Mouse (Mus musculus): ENCODE measurements around the gene Myh15.
A peak's percentile ranks its signal among the peaks of the same experiment; 100 is the strongest.
"Not testable (repeated sequence)": the region's sequence is repeated elsewhere in the genome, so short reads cannot be mapped to it uniquely, and the experiment has no call there.

Gene Myh15

DNA sequence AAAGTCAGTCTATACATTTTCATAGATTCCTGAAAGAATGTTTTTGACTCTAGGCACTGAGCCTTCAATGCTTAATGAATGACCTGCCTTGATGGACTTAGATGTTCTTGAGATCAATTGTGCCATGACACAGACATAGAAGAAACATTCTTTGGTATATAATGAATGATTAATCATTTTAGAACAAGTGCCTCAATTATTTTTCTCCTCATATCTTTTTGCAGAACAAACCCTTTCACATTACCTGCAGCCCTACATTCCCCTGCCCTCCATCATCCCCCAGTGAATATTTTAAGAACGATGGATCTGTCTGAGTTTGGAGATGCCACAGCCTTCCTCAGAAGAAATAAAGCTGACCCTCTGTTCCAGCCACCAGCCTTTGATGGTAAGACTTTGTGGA is at the start of gene Myh15:
Gene Myh15 (plus strand): TSS at position 301 of the 400 bp plus-strand sequence.
- DNase-seq (ENCODE audit: low spot score), result no peak

DNA sequence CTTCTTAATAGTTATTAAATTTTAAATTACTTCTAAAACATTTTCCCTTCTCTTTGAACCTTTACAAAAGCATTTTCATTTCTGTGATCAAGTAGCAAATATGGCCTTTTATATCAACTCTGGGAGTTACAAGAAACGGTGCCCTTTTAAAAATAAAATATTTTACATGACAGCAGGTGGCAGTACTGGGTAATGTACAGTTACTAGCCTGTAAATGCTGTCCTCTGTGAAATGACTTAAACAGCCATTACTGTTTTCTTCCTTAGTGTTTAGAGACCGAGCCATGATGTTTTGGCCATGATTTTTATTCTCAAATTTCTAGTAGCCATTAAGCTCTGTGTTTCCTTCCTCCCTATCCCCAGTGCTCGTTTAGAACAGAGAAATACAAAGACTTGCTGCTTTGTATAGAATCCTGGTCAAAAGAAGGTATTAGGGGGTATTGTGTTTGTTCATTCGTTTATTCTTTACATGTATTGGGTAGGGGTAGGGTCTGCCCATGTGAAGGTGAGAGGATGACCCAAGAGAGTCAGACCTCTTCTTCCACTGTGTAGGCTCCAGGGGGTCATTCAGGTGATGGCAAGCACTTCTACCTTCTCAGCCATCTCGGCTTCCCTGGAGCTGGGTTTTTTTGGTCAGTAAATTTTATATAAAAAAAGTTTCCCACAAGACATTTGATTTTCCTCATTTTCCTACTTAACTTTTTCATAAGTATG is 40.5 kb upstream of the Myh15 start:
- no peak for DNase-seq (ENCODE audit: low spot score)

DNA sequence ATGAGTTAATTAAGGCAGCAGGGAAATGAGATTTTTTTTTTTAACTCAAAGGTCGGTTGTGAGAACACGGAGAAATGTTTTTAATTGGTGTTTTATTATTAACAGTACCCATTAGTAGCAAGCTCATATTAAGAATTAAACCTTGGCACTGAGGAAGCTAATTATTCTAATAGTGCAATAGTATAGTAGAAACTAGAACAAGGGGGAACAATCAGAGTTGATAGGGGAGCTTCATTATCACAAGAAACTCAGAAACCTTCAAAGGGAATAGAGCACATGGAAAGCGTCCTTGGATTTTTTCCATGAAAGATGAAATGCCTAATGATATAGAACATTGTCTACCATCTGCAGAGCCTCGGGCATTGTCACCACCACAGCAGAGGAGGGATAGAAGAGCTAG is 21.4 kb upstream of the Myh15 start:
- no peak for DNase-seq (ENCODE audit: low spot score)

DNA sequence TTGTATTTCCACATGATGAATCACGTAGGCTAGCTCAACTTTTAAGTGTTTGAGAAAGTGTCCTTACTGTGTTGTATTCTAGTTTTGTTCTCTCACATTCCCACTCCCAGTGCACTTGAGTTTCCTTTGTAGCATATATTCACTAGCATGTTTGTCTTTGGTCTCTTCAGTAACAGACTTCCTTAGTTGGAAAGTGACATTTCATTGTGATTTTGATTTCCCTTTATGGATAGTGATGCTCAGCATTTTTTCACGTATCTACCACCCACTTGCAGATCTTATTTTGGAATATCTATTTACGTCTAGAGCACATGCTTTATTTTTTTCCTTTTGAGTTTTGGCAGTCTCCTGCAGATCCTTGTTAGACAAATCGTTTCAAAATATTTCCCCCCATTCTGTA is 19.5 kb upstream of the Myh15 start:
- DNase-seq (ENCODE audit: low spot score), result no peak

DNA sequence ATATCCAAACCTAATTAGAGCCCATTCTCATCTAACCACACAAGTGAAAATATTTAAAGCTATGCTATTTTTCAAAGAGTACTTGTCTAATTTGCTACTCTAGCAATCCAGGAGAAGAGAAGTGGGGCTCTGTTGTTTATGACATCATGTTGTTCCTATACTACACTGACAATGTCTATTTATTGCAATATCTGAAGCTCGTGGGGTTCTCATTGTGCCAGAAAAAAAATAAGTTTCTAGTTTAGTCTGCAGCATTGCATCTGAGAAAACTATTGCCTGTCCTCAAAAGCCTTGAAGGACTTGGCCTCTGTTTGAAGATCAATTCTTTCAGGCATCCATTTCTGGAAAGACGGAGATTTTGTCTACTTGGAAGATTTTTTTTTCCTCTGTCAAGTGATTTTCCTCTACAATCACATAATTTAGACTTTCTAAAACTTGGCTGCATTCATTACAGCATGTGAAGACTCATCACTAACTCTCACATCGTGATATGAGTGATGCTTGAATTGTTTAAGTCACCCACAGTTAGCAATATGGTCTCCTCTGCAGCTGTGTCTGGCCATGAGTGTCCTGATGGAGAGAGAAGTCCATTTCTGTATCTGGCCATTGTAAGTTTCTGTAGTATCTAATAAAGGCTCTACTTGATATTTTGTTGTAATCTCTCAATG is 16.6 kb upstream of the Myh15 start:
- DNase-seq (ENCODE audit: low spot score), result no peak

DNA sequence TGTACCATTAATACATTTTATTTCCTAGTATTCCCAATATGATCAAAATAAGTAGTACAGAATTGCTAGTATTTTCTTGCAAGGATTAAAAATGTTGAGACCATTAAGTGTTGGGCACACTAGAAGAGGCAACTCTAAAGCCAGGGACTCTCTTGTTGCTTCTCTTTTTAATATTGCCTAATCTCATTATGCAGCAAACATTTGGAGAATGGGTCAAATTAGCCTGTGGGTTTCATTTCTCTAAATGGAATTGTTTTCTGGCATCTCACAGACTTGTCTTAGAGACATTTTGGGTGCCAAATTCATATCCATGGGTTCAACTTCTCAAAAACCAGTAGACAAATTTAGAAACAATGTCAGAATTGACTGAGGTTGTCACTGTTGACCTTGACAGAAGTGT is 8.1 kb upstream of the Myh15 start:
- no peak for DNase-seq (ENCODE audit: low spot score)

DNA sequence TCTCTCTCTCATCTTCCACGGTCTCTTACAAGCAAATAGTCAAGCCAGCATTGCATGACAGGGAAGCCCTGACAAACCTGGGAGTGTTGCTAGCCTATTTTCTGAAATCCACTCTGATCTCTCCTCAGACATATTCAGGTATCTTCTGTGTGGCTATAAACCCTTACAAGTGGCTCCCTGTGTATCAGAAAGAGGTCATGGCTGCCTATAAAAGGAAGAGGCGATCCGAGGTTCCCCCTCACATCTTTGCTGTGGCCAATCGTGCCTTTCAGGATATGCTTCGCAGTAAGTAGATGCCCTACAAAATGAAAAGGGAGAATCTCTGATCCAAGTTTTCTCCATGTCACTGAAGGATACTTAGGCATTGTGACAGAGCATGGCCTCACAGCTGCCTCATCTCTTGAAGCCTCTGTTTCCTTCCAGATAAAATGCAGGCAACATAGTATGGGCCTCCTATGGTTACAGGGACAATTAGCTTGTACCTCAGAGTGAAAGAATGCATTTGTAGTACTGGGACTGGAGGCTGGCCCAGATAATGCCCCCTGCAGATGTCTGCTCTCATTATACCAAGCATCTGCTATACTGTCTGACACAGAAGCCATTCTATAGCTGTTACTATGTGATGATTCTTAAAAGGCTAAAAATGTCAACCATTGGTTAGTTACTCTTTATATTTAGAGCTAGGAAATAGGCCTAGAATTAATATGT is 12.1 kb downstream of the Myh15 start:
- no peak for DNase-seq (ENCODE audit: low spot score)

DNA sequence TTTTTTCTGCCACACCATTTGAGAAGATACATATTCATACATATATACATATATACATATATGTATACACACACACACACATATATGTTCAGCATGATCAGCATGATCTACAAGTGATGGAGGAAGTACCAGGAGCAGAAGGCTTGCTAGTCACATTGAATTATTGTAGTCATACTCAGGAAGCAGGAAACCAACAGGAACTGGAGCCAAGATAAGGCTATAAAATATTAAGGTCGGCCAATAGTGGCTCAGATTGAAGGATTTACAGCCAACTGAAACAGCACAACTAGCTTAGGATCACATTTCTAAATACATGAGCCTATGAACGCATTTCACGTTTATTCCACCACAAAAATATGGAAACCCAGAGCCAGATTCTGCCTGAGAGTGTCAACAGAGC is 14.0 kb downstream of the Myh15 start:
- DNase-seq (ENCODE audit: low spot score), result no peak

DNA sequence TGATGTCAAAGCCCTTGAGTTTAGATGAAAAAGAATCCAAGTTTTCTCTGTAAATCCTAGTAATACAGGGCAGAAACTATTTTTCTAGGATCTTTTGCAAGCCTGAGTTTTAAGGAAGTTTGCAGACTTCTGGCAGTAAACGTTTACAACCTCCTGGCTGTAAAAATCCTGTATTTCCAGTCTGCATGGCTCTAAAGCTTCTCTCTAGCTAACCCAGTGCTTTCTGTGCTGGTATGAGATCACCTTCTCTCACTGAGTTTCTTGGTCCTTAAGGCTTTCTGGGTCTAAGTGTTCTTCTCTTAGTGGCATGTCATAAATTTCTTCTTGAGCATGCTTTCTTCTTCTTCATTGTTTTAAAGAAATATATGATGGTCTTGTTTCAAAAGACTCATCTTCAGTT is 70.7 kb downstream of the Myh15 start:
- DNase-seq (ENCODE audit: low spot score), result no peak

DNA sequence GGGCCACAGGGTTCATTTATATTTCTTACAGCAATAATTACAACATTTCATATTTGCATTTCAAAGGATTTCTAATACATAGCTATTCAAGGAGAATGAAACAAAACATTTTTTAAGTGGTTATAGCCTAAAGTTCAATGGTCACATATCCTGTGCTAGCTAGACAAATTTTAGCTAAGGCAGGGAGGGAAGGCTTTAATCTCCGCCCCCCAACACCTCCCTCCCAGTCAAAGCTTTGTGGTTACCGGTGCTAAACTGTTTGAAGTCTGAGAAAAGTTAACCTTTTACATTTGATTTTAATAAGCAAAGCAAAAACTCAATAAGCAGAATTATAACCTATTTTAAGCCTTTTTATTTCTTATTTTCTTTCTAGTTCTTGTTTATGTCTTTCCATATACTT is 98.9 kb downstream of the Myh15 start:
- DNase-seq (ENCODE audit: low spot score), result no peak

DNA sequence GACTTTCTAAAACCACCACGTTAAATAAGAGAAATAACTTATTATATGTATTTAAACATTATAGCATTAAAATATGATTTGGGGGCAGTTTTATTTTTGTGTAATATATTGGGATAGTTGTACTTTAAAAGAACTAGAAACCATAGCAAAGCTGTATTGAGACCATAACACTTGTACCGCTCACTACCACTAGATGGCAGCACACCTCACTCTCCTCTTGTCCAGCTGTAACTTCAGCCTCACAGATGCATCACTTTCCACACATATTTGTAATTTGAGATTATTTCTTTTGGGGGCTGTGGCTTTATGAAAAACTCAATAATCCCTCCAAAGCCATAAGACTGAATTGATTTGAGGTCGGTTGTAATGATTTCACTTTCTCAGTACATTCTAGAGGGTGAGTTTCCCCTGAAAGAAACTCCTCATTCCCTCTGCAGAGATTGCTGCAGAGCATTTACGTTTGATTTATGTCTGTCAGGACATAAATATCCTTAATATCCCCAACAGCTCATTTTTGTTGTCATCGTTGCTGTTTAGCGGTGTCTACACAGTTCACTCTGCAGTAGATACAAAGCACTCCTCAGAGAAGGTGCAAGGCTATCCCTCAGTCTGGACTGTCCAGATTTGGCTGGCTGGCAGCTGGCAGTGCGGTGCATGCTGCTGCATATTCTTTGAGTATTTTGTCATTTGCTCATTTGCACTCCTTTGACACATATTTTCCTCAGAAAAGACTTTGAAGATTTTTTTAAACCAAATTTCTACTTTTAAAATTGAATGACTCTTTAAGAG is 107.3 kb downstream of the Myh15 start:
- DNase-seq (ENCODE audit: low spot score), result peak; percentile 16

DNA sequence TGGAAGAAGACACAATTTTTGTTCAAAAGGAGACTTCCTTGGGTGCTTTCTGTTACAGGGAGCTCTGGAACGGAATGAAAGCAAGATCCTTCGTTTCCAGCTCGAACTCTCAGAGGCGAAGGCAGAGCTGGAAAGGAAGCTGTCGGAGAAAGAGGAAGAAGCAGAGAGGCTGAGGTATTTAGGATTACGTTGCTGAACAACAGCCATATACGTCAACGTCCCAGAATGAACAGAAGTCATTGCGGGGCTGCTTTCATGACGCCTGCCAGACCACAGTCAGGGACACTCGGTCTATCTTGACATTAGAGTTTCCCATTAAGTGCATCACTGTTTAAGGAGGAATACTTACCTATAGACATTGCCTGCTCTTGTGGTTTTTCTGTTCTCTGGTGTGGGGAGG is 108.4 kb downstream of the Myh15 start:
- no peak for DNase-seq (ENCODE audit: low spot score)

DNA sequence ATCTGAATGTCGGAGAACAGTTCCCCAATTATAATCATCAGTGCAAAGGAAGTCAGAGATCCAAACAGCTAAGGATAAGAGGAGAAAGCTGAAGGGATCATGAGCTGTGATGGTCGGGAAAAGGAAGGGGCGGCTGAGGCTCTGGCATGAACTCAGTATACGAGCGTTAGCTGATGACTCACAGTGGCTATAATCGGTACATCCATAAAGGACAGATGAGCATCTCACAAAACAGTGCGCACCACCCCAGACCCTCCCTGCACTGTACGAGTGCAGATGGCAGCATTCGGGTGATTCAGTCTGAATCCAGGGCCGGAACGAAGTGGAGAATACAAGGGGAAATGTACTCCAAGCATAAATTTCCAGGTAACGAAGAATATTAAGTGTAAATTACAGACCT is 110.0 kb downstream of the Myh15 start:
- DNase-seq (ENCODE audit: low spot score), result no peak

DNA sequence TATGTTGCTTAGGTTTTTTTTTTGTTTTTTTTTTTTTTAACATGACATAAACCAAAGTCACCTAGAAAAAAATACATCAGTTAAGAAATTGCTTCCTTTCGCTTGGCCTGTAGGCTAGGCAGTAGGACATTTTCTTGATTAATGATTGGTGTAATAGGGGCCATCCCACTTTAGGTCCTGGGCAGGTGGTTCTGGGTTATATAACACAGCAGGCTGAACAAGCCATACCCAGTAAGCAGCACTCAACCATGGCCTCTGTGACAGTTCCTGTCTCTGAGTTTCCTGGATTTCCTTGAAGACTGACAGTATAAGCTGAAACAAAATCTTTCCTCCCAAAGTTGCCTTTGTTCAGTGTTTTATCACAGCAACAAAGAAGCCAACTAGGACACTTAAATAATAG is 117.8 kb downstream of the Myh15 start:
- DNase-seq (ENCODE audit: low spot score), result no peak

DNA sequence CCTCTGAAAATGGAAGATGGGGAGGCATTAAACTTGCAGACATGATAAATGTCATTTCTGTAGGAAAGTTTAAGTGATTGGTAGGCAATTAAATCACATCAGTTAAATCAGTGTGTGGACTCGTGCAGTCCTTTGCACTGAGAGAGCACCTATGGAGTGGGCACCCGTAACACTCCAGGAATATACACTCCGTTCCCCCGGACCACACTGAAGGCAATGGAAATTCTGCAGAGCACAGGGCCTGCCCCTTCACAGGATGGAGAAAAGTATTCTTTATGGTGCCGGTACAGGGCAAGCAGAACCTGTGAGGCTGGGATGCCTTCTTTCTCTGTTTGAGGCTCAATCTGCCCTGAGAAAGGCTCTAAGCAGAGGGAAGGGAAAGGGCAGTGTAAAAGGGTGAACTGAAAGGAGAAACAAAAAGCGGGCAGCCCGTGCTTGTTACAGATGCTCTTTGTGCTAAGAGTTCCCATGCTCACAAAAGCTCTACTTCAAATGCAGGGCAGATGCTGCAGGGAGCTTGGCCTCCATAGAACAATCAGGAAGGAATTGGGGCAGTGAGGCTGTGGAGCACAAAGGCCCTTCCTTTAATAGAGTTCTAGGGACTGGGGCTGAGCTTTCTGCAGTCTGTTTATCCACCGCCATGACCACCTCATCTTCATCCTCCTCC is 118.6 kb downstream of the Myh15 start:
- DNase-seq (ENCODE audit: low spot score), result no peak

DNA sequence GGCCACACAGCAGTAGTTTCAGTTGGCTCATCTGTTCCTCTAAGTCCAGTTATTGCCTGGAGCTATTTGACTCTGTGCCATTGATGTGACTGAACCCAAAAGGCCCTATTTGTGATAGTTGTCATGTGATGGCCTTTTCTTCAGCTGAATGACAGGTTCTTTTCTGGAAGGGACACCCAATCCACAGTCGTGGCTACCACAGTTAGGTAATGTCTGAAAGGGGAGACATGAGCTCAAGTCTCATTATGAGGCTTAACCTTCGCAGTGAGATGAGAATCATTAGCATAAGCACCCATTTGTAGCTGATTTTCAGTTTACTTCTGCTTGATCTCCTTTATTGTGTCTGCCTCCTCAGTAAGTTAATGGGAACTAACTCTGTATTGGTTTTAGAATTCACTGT is 136.2 kb downstream of the Myh15 start:
- DNase-seq (ENCODE audit: low spot score), result no peak

DNA sequence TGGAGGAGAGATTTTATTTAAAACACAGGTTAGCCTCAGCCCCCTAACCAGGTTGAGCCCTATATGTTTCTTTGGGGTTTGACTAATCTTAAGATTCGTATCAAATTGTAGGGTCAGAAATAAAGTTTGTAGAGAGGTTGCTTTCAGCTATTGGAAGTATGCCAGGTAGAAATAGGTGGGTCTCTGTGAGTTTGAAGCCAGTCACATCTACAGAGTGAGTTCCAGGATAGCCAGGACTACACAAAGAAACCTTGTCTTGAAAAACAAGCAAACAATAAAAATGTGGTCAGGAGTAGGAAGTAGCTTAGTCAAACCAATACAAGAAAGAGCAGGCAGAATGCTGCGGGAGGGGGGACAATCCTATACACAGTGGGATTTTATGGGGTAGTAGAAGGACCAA is 136.7 kb downstream of the Myh15 start:
- no peak for DNase-seq (ENCODE audit: low spot score)

DNA sequence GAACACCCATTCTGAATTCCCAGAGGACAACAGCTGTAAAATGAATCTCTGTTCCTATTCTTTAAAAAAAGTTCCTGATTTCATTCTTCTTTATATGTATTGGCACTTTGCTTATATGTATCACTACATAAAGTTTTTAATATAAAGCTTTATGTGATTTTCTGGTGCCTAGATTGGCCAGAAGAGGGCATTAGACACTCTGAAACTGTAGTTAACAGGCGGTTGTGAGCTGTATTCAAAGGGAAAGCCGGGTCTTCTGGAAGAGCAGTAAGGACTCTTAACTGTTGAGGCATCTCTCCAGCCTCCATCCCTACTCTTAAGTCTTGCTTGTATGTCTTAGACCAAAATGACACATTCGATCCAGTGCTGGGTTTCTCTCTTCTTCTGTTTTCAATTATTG is 139.0 kb downstream of the Myh15 start:
- DNase-seq (ENCODE audit: low spot score), result no peak

DNA sequence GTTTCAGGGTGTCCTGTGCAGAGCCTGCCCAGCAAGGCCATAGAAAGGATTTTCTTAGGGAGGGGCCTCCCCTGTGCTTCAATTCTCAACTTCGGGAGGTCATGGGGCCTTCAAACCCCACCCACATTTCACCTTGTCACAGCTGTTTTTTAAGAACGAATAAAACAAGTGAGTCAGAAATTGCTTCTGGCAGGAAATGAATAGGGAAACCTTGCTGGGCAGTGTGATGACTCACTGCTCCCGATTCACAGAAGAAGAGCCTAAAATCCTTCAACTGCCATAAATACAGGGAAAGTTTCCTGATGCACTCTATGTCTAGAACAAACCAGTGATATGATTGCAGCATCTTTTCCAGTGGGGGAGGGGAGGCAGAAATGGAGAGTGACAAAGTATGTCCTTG is 140.7 kb downstream of the Myh15 start:
- no peak for DNase-seq (ENCODE audit: low spot score)

DNA sequence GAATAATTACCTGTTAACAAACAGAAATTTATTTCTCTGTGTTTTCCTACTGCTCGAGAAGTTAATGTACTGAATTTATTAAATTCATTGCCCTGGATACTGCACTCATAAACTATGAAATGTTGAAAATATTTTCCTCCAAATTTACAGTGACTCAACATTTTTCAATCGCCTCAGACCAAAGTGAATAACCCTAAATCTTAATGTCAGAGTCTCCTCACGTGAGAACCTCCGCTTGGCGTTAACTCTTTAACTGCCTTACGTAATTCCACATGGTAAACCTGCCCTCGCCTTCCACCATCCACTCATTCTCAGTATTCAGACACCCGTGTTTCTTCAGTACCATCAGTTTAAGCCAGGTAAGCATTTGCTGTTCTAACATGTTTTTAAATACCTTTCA is 166.4 kb downstream of the Myh15 start:
- DNase-seq (ENCODE audit: low spot score), result no peak

DNA sequence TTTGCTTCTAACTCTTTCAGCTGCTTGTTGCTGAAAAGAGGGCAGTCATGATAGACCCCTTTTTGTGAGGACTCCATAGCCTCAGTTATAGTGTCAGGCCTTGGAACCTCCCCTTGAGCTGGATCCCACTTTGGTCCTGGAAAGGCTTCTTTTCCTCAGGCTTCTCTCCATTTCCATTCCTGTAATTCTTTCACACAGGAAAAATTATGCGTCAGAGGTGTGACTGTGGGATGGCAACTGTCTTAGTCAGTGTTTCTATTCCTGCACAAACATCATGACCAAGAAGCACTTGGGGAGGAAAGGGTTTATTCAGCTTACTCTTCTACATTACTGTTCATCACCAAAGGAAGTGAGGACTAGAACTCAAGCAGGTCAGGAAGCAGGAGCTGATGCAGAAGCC is 186.2 kb downstream of the Myh15 start:
- not testable (repeated sequence) for DNase-seq (ENCODE audit: low spot score)

All from testis, postnatal 14 days (tissue).